Mouse (Mus musculus) left cerebral cortex, postnatal 25 days (tissue): ENCODE results near the gene Hand2. TPM values are rescaled to one million over a fixed set of nuclear protein-coding genes. Genes with fewer than 3 reads are reported as not detected.

Source experiments
- DNase-seq, 2 experiments: peaks; one replicate each; pipeline ENCODE4 v3.0.0; 2022; ENCODE audit warnings: low spot score in 2 of 2, mixed read lengths in 1 of 2
- intact Hi-C: fragments of 180-260 bp; cut with DNase I; formaldehyde crosslinking; loops from one replicate; pipeline ENCODE4 v1.15.1; 2025
- total RNA-seq, 2 experiments: library from RNA; stranded (reverse); gene quantifications; 2 replicates each; pipeline ENCODE4 v1.2.3; 2021

The Hand2 gene
- total RNA-seq, 2 experiments from 2014 or later, result not detected

- DNase-seq, result no peak
- intact Hi-C loops, result no loop called here
Measured at GRCm38 (mm10) chr8:57322961-57323941, 2.5 kb downstream of the Hand2 start.

DNA sequence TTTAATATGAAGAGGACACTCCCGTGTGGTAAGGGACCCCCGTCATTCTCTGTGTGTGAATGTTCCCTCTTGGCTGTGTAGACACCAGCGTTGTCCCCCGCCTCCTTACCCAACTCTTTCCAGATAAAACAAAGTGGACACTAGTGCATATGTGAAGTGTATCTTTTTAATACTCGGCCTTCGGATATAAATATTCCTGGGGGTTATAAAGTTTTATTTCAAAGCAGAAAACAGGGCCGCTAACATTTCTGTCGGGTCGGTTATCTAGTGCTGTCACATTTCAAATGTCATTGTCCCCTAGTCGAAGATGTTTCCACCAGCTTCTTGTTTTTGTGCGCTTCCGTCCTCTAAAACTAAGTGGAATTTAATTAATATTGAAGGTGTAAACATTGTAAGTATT is 3.3 kb downstream of the Hand2 start:
- intact Hi-C loops, result no loop called here
- DNase-seq, result no peak

DNA sequence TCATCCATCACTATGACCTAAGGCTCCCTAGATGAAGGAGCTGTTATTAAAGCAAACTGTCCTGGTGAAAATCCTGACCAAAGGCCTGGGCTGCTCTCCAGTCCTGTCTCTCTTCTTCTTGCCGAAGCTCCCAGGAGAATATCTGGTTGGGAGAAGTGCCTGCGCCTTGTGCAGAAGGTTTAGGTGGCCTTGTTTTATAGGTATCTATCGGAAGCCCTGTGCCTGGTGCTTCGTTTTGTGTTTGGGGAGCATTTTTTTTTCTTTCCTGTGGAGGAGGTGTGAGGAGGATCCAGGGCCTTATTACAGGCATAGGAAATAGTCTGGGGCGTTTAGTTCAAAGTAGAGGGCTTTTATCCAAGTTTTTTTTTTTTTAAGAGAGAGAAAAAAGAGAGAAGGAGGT is 3.9 kb downstream of the Hand2 start:
- no peak for DNase-seq
- intact Hi-C loops, result no loop called here

- intact Hi-C loops, result no loop called here
- DNase-seq, result no peak
Measured at GRCm38 (mm10) chr8:57325111-57325891, 4.5 kb downstream of the Hand2 start.

DNA sequence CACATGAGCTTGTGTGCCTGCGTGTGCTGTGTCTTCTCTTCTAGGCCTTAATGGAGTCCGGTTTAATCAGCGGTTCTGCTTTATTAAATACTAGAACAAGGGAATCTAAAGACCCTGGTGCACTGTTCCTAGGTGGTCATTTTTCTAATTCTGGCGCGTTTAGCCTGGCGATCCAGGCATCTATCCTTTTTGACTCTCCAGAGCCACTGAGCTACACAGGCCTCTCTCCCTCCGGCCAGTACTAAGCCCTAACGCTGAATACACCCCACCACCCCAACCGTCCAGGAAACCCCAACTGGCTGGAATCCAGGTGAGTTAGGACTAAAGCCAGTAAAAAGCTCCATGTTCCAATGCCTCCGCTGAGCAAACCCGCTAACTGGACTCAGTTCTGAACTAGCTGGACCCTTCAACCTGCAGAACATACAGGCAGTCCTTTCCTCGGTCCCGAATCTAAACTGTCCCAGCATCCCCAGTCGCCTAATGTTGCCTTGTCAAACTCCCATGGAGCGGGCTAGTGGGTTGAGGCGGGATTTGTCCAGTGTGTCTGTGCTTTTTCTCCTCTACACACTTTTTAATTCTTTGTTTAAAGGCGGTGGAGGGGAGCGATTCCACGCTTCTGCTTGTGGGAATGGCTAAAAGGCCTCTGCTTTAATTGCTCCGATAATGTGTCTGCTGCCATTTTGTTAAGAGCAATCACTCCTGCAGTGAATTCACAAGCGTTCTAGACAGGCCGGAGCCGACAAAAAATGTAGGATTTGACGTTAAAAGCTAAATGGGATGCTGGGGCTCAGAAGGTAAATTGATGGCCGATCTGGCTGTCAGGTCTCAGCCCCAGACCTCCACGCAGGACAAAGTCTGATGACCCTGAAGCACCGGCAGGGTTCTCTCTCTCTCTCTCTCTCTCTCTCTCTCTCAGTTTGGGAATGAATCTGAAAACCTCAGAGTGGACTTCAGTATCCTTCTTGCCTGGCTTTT is 5.6 kb downstream of the Hand2 start:
- intact Hi-C loops, result no loop called here

DNA sequence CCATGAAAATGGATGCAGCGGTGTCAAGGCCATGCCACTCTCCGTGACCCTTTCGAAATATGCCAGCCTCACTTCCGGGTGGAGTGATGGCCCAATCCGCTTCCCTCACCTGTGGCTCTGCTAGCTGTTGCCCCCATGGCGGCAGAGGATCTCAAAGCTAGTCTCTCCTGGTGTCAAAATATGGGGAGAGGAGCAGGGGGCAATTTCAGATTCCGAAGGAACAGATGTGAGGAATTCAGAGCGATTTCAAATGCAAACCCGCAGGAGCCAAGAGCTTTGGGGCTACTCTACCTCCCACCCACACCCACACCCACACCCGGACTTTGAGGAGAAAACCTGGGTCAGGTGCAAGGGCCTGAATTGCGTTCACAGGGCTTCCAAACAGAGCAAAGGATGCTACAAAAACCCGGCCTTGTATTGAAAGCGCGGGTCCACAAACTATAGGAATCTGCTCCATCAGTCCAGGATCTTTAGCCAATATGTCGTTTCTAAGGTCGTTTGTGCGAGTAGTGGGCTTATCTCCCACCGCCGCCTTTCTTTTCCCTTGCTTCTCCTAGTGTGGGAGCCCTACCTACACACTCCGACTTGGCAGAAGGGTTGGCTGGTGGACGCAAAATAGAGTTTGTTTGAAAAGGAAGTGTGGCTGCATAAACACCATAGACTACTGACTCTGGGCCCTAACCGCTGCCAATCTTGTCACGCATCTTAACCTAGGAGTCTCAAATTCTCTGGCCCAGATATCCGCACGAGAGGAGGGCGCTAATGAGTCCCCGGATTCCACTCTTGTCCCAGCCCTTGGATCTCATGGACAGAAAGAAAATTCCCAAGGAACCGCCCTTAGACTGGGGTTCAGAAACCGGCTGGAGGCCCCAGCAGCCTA is 6.7 kb downstream of the Hand2 start:
- intact Hi-C loops, result no loop called here
- DNase-seq, result no peak

More for the DNA sequence above, 5.6 kb downstream of the Hand2 start:
- no peak for DNase-seq

- intact Hi-C loops, result no loop called here
- DNase-seq, result no peak
Measured at GRCm38 (mm10) chr8:57328161-57328920, 7.6 kb downstream of the Hand2 start.

GRCm38 (mm10) chr8:57328931-57329341 is 8.2 kb downstream of the Hand2 start:
- no peak for DNase-seq
- intact Hi-C loops, result no loop called here

GRCm38 (mm10) chr8:57330106-57330505 is 9.3 kb downstream of the Hand2 start:
- DNase-seq, result no peak
- intact Hi-C loops, result loop anchor here (5.0 kb wide), 2 partner anchors 448 to 708 kb away; no protein-coding TSS in a partner anchor

GRCm38 (mm10) chr8:57331727-57332630 is 11.2 kb downstream of the Hand2 start:
- no peak for DNase-seq
- intact Hi-C loops, result loop anchor here (5.0 kb wide), 2 partner anchors 450 to 710 kb away; no protein-coding TSS in a partner anchor

- intact Hi-C loops, result loop anchor here (5.0 kb wide), 2 partner anchors 451 to 711 kb away; no protein-coding TSS in a partner anchor
- DNase-seq, result no peak
Measured at GRCm38 (mm10) chr8:57332676-57333482, 12.1 kb downstream of the Hand2 start.

DNA sequence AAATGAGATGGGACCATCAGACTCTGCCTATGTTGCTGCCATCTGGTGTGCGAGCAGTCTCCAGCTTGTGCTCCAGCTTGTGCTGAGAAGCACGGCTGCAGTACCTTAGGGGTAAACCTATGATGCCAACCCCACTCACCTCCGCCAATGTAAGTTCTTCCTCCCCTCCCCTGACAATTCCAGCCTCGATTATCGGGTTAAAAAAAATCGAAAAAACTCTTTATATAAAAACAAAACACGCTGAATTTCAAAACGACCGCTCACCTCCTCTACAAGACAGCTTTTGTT is 12.6 kb downstream of the Hand2 start:
- intact Hi-C loops, result loop anchor here (5.0 kb wide), 2 partner anchors 451 to 711 kb away; no protein-coding TSS in a partner anchor
- DNase-seq, result peak in 1 of 2 experiments; percentile 50

DNA sequence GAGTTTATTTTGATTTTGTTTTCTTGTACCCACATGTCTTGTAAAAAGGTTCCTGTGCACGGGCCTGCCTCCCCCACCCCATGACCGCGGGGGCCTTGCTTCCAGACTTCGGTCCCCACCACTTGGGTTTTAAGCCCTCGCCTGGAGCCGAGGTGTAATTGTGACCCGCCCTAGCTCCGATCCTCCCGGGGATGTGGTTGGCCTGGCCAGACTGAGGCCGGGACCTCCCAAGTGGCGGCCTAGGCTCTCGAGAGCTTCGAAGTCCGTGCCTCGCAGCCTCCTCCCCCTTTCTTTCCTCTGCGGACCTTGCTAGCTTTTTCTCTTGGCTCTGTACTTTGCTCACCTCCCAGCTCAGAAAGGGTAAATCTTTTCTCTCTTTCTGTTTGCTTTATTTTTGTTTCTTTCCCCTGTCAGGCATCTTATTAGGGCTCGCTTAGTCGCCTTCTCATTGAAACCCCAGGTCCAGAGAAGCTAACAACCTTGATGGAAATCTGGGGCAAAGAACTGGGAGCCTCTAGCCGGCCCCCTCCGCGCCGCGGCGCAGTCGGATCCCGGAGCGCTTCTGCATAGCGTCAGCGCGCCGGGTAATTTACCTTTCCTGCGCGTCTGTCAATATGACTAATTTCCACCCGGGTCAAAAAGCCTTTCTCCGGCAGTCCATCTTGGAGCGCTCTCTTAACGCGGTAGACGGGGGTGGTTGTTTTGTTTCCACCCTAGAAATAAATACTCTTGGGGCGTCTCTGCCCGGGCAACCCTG is 13.2 kb downstream of the Hand2 start:
- intact Hi-C loops, result loop anchor here (5.0 kb wide), 2 partner anchors 452 to 712 kb away; no protein-coding TSS in a partner anchor
- DNase-seq, result no peak

DNA sequence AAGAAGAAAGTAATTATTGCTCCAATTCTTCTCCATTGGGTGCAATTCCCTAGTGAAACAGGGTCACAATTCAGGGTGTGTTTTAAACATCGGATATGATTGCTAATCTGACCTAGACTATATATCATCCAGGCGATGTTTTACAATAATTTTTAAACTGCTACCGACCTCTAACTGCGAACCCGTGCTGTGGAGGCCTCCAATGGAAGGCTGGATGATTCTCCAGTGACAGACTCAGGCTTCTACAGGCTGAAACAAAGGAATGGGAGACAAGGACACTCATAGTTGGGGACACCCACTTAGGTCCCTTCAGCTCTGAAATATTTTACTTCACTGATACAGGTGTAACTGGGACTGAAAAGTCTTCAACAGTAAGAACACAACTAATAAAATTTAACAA is 13.9 kb downstream of the Hand2 start:
- DNase-seq, result no peak
- intact Hi-C loops, result loop anchor here (5.0 kb wide), 2 partner anchors 452 to 712 kb away; no protein-coding TSS in a partner anchor
